Mouse (Mus musculus): ENCODE measurements around the gene Tmem251. TPM values are rescaled to one million over a fixed set of nuclear protein-coding genes. Genes with fewer than 3 reads are reported as not detected.

The Tmem251 gene
- polyA plus RNA-seq (2012; rRNA removed) (3.4 and 3.6 TPM in 2 replicates), polyA plus RNA-seq (2014; fragmentation: Nextera tagmentation; extraction: Ambion mirVana) (10.9 and 11.2 TPM in 2 replicates)

- Histone ChIP-seq H3K4me1 (ENCODE audit: control insufficient read depth, insufficient read depth, low read length) (peaks cover 15% of the 10 kb centered on the region; the same call in 1 of the 2 replicates), H3K27ac (replicated peaks; ENCODE audit: low read depth, low read length) (peak within 1 kb of the TSS; percentile 85), H3K4me2 (replicated peaks; ENCODE audit: low read depth, low read length, severe bottlenecking) (peak within 1 kb of the TSS; percentile 88), H3K9ac (ENCODE audit: low read depth, low read length, severe bottlenecking) (peak within 1 kb of the TSS; percentile 82), H3K4me3 (replicated peaks; ENCODE audit: low read length) (peak within 1 kb of the TSS; percentile 78), H3K36me3 (ENCODE audit: control insufficient read depth, insufficient read depth, low read length) (peaks cover 20% of the 10 kb centered on the region; the same call in 1 of the 2 replicates), H3K27me3 (ENCODE audit: control insufficient read depth, insufficient read depth, low read length) (no peaks in the 10 kb centered on the region), H3K9me3 (ENCODE audit: control insufficient read depth, low read length) (no peaks in the 10 kb centered on the region)
- 0 out of 2 replicates have a peak, but pooled peaks have one; percentile 49 for TF ChIP-seq POLR2A (IDR thresholded peaks at IDR 0.05; ENCODE audit: borderline replicate concordance, extremely low read depth, insufficient read depth, insufficient read length)
- DNase-seq (ENCODE audit: low spot score) (peak; percentile 90), ATAC-seq (ENCODE audit: low FRiP score, low read depth) (peak; percentile 95)
- under 1% methylated on average over 50 of the region's 63 CpGs for WGBS
Observed at GRCm38 (mm10) chr12:102743589-102744574, at the start of gene Tmem251, which contains the start of gene Moap1. Tmem251 (plus strand) TSS chr12:102743762. Moap1 (minus strand) TSS chr12:102743661.

- Histone ChIP-seq H3K4me3 (replicated peaks; ENCODE audit: low read length) (no peak overlapping the region), H3K9ac (ENCODE audit: low read depth, low read length, severe bottlenecking) (no peak overlapping the region), H3K4me1 (ENCODE audit: control insufficient read depth, insufficient read depth, low read length) (peaks cover 32% of the 10 kb centered on the region), H3K9me3 (ENCODE audit: control insufficient read depth, low read length) (no peaks in the 10 kb centered on the region), H3K36me3 (ENCODE audit: control insufficient read depth, insufficient read depth, low read length) (no peaks in the 10 kb centered on the region), H3K27me3 (ENCODE audit: control insufficient read depth, insufficient read depth, low read length) (no peaks in the 10 kb centered on the region), H3K4me2 (replicated peaks; ENCODE audit: low read depth, low read length, severe bottlenecking) (no peak overlapping the region), H3K27ac (replicated peaks; ENCODE audit: low read depth, low read length) (no peak overlapping the region)
- DNase-seq (ENCODE audit: low spot score) = no peak
- no peak for ATAC-seq (ENCODE audit: low FRiP score, low read depth)
- no peak for TF ChIP-seq POLR2A (IDR thresholded peaks at IDR 0.05; ENCODE audit: borderline replicate concordance, extremely low read depth, insufficient read depth, insufficient read length)
- 76% methylated on average over 18 of the region's 18 CpGs for WGBS
Observed at GRCm38 (mm10) chr12:102695369-102696239, 48.0 kb upstream of the Tmem251 start.

GRCm38 (mm10) chr12:102696635-102697354, 46.8 kb upstream of the Tmem251 start:
- 87% methylated on average over 14 of the region's 14 CpGs for WGBS
- no peak for ATAC-seq (ENCODE audit: low FRiP score, low read depth)
- no peak for TF ChIP-seq POLR2A (IDR thresholded peaks at IDR 0.05; ENCODE audit: borderline replicate concordance, extremely low read depth, insufficient read depth, insufficient read length)
- DNase-seq (ENCODE audit: low spot score) = no peak
- H3K4me1 ChIP-seq (ENCODE audit: control insufficient read depth, insufficient read depth, low read length) = peaks cover 33% of the 10 kb centered on the region
- no peaks in the 10 kb centered on the region for H3K9me3 ChIP-seq (ENCODE audit: control insufficient read depth, low read length)
- H3K36me3 ChIP-seq (ENCODE audit: control insufficient read depth, insufficient read depth, low read length) = no peaks in the 10 kb centered on the region
- H3K4me3 ChIP-seq (replicated peaks; ENCODE audit: low read length) = no peak overlapping the region
- H3K9ac ChIP-seq (ENCODE audit: low read depth, low read length, severe bottlenecking) = no peak overlapping the region
- no peak overlapping the region for H3K4me2 ChIP-seq (replicated peaks; ENCODE audit: low read depth, low read length, severe bottlenecking)
- no peaks in the 10 kb centered on the region for H3K27me3 ChIP-seq (ENCODE audit: control insufficient read depth, insufficient read depth, low read length)
- H3K27ac ChIP-seq (replicated peaks; ENCODE audit: low read depth, low read length) = no peak overlapping the region

GRCm38 (mm10) chr12:102697381-102697780, 46.2 kb upstream of the Tmem251 start:
- no peaks in the 10 kb centered on the region for H3K36me3 ChIP-seq (ENCODE audit: control insufficient read depth, insufficient read depth, low read length)
- 81% methylated on average over 7 of the region's 7 CpGs for WGBS
- H3K4me2 ChIP-seq (replicated peaks; ENCODE audit: low read depth, low read length, severe bottlenecking) = no peak overlapping the region
- no peak for ATAC-seq (ENCODE audit: low FRiP score, low read depth)
- H3K27ac ChIP-seq (replicated peaks; ENCODE audit: low read depth, low read length) = no peak overlapping the region
- DNase-seq (ENCODE audit: low spot score) = no peak
- H3K9ac ChIP-seq (ENCODE audit: low read depth, low read length, severe bottlenecking) = no peak overlapping the region
- no peaks in the 10 kb centered on the region for H3K27me3 ChIP-seq (ENCODE audit: control insufficient read depth, insufficient read depth, low read length)
- H3K4me3 ChIP-seq (replicated peaks; ENCODE audit: low read length) = no peak overlapping the region
- no peak for TF ChIP-seq POLR2A (IDR thresholded peaks at IDR 0.05; ENCODE audit: borderline replicate concordance, extremely low read depth, insufficient read depth, insufficient read length)
- H3K4me1 ChIP-seq (ENCODE audit: control insufficient read depth, insufficient read depth, low read length) = peaks cover 35% of the 10 kb centered on the region
- no peaks in the 10 kb centered on the region for H3K9me3 ChIP-seq (ENCODE audit: control insufficient read depth, low read length)
